Mouse (Mus musculus) bone marrow, adult 2 months (tissue): ENCODE measurements around the gene Fa2h.

Experiments used
- CTCF ChIP-seq: fragments of 200-500 bp; IDR thresholded peaks from 2 replicates; pipeline ENCODE4 v1.5.1; 2011; ENCODE audit warnings: low read length, control low read depth; ENCODE audit not compliant: control insufficient read depth, insufficient read depth
- POLR2A ChIP-seq: fragments of 200-500 bp; IDR thresholded peaks from 2 replicates; pipeline ENCODE4 v1.6.1; 2011; ENCODE audit warnings: low read depth, mild to moderate bottlenecking, control low read depth, low read length, borderline replicate concordance; ENCODE audit not compliant: control insufficient read depth

DNA sequence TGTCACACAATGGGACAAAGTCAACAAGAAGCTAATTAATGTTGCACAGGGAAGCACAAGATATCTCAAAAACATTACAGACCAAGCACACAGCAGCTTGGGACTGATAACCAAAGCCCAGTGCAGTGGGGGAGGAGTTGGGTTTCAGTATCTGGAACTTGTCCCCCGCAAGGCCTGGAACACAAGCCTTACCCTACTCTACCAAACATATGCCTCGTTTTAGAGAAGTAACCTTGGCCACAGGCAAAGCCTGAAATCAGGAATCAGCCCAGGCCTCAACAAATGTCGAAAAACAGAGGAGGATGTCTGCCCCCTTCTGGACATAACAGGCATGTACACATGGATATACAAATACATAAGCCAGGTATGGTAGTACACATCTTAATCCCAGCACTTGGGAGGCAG lies 80.9 kb downstream of the Fa2h start:
- peak; percentile 19; the same call in 1 of the 2 replicates for TF ChIP-seq CTCF
- TF ChIP-seq POLR2A: no peak
